Mouse (Mus musculus): Measurements from ENCODE around the gene Olfr1406. TPM values are rescaled to one million over a fixed set of nuclear protein-coding genes. Genes with fewer than 3 reads are reported as not detected.
"Not testable (repeated sequence)": the region's sequence is repeated elsewhere in the genome, so short reads cannot be mapped to it uniquely, and the experiment has no call there.

The Olfr1406 gene
- total RNA-seq (2022) = not detected

- no peak for DNase-seq
Observed at GRCm38 (mm10) chr1:173190540-173190939, at the start of gene Olfr1406. TSS of gene Olfr1406 (minus strand) at chr1:173190640.

- not testable (repeated sequence) for DNase-seq
Observed at GRCm38 (mm10) chr1:173237004-173237403, 46.6 kb upstream of the Olfr1406 start.

GRCm38 (mm10) chr1:173227081-173227480 lies 36.6 kb upstream of the Olfr1406 start, which contains the start of gene Fcer1a:
TSS of gene Fcer1a (minus strand) at chr1:173227214.
- DNase-seq = no peak

- DNase-seq = no peak
Observed at GRCm38 (mm10) chr1:173216481-173216880, 26.0 kb upstream of the Olfr1406 start.

GRCm38 (mm10) chr1:173212092-173212491 lies 21.7 kb upstream of the Olfr1406 start, which contains the start of gene Olfr1404:
TSS of gene Olfr1404 (plus strand) at chr1:173212392.
- no peak for DNase-seq

GRCm38 (mm10) chr1:173197508-173197907 lies 7.1 kb upstream of the Olfr1406 start, which contains the start of gene Olfr218:
TSS of gene Olfr218 (plus strand) at chr1:173197808.
- no peak for DNase-seq

GRCm38 (mm10) chr1:173196359-173196758 lies 5.9 kb upstream of the Olfr1406 start:
- DNase-seq = no peak

GRCm38 (mm10) chr1:173192059-173192458 lies 1.6 kb upstream of the Olfr1406 start:
- no peak for DNase-seq

GRCm38 (mm10) chr1:173174154-173174842 lies 16.1 kb downstream of the Olfr1406 start:
- no peak for DNase-seq

- DNase-seq = no peak
Observed at GRCm38 (mm10) chr1:173137274-173137673, 53.2 kb downstream of the Olfr1406 start, which contains the start of gene Olfr1408. TSS of gene Olfr1408 (minus strand) at chr1:173137374.

Other genes with a start within 250 kb of the Olfr1406 start
- gene Olfr16, start 240.2 kb downstream of the Olfr1406 start, total RNA-seq (2022) = not detected
- gene Olfr1408, start 53.3 kb downstream of the Olfr1406 start, total RNA-seq (2022) = not detected
- gene Olfr218, start 7.2 kb upstream of the Olfr1406 start, total RNA-seq (2022) = not detected
- gene Olfr1404, start 21.8 kb upstream of the Olfr1406 start, total RNA-seq (2022) = not detected
- gene Fcer1a, start 36.6 kb upstream of the Olfr1406 start, total RNA-seq (2022) = under 1 TPM in 1 of 4 experiments, not detected in 3; 0.32 TPM
- not detected for gene Olfr418, start 75.4 kb upstream of the Olfr1406 start, total RNA-seq (2022)
- gene Mptx2, start 87.1 kb upstream of the Olfr1406 start, total RNA-seq (2022) = not detected
- gene Ackr1, start 143.1 kb upstream of the Olfr1406 start, total RNA-seq (2022) = under 1 TPM; 0.40 to 0.89 (median 0.56) TPM
- 1 to 10 TPM; 1.4 to 3.3 (median 1.9) TPM for gene Aim2, start 160.2 kb upstream of the Olfr1406 start, total RNA-seq (2022)
- 1 to 10 TPM; 3.5 to 6.9 (median 4.7) TPM for gene Cadm3, start 177.1 kb upstream of the Olfr1406 start, total RNA-seq (2022)

All from adrenal gland, adult 8-10 months (tissue).